Mouse (Mus musculus) MEL (cell line): ENCODE data around the gene Zbtb46. TPM values are rescaled to one million over a fixed set of nuclear protein-coding genes. Genes with fewer than 3 reads are reported as not detected.

ENCODE experiments used
- DNase-seq: peaks from one replicate; pipeline ENCODE4 v3.0.0; 2011; ENCODE audit warnings: low read depth, low spot score
- H3K27ac ChIP-seq: 2 replicates; pipeline ENCODE4 v1.5.1; 2012; ENCODE audit warnings: low read depth, mild to moderate bottlenecking, control low read depth, low read length, moderate library complexity; ENCODE audit not compliant: control insufficient read depth
- H3K27me3 ChIP-seq, 2 experiments: fragments of 150-350 bp in 1 of 2; sonication (generic) in 1 of 2; 2 replicates each; pipeline ENCODE4 v1.6.1; 2012; ENCODE audit warnings: low read length in 2 of 2, mild to moderate bottlenecking in 2 of 2, improper control_type of control experiment in 1 of 2, moderate library complexity in 1 of 2; ENCODE audit not compliant: insufficient read depth in 2 of 2, control insufficient read depth in 1 of 2
- H3K36me3 ChIP-seq, 2 experiments: 2 replicates each; pipeline ENCODE4 v1.6.1; 2012 to 2014; ENCODE audit warnings: low read length in 2 of 2, improper control_type of control experiment in 1 of 2, inconsistent platforms in 1 of 2, mild to moderate bottlenecking in 1 of 2; ENCODE audit not compliant: insufficient read depth in 2 of 2, control insufficient read depth in 1 of 2
- H3K4me1 ChIP-seq, 2 experiments: fragments of 150-350 bp in 1 of 2; sonication (generic) in 1 of 2; 2 replicates each; pipeline ENCODE4 v1.6.1; 2012; ENCODE audit warnings: low read length in 2 of 2, improper control_type of control experiment in 1 of 2, mild to moderate bottlenecking in 1 of 2; ENCODE audit not compliant: insufficient read depth in 2 of 2, control insufficient read depth in 1 of 2
- H3K4me3 ChIP-seq, 2 experiments: fragments of 150-350 bp in 1 of 2; sonication (generic) in 1 of 2; 2 replicates each; pipeline ENCODE4 v1.5.1; 2012; ENCODE audit warnings: low read depth in 2 of 2, low read length in 2 of 2, mild to moderate bottlenecking in 2 of 2, moderate library complexity in 2 of 2, control low read depth in 1 of 2, improper control_type of control experiment in 1 of 2; ENCODE audit not compliant: control insufficient read depth in 1 of 2, insufficient read depth in 1 of 2
- H3K79me2 ChIP-seq: 2 replicates; pipeline ENCODE4 v1.6.1; 2012; ENCODE audit warnings: mild to moderate bottlenecking, low read length, moderate library complexity; ENCODE audit not compliant: control insufficient read depth, poor library complexity, insufficient read depth
- H3K9ac ChIP-seq: 2 replicates; pipeline ENCODE4 v1.6.1; 2012; ENCODE audit warnings: low read depth, mild to moderate bottlenecking, control low read depth, low read length, moderate library complexity; ENCODE audit not compliant: control insufficient read depth, poor library complexity, severe bottlenecking
- H3K9me3 ChIP-seq: fragments of 150-350 bp; sonication (generic); replicated peaks from 2 replicates; pipeline ENCODE4 v1.6.1; 2012; ENCODE audit warnings: mild to moderate bottlenecking, low read length, improper control_type of control experiment, moderate library complexity; ENCODE audit not compliant: insufficient read depth
- CTCF ChIP-seq, 3 experiments: IDR thresholded peaks in 2 of 3; conservative IDR thresholded peaks in 1 of 3; 2 replicates each; pipeline ENCODE4 v1.5.1; 2011 to 2012; ENCODE audit warnings: low read length in 3 of 3, low read depth in 2 of 3, mild to moderate bottlenecking in 2 of 3, improper control_type of control experiment in 1 of 3, inconsistent platforms in 1 of 3, mixed read lengths in 1 of 3, moderate library complexity in 1 of 3; ENCODE audit not compliant: control insufficient read depth in 1 of 3, insufficient read depth in 1 of 3, poor library complexity in 1 of 3, severe bottlenecking in 1 of 3
- MAFK ChIP-seq: IDR thresholded peaks from 2 replicates; pipeline ENCODE4 v1.6.1; 2011; ENCODE audit warnings: low read depth, mild to moderate bottlenecking, low read length, improper control_type of control experiment, borderline replicate concordance
- MAZ ChIP-seq: IDR thresholded peaks from 2 replicates; pipeline ENCODE4 v1.6.1; 2012; ENCODE audit warnings: low read depth, mild to moderate bottlenecking, inconsistent platforms, low read length, improper control_type of control experiment
- MXI1 ChIP-seq: IDR thresholded peaks from 2 replicates; pipeline ENCODE4 v1.6.1; 2011; ENCODE audit warnings: mild to moderate bottlenecking, low read depth, low read length, improper control_type of control experiment
- POLR2A ChIP-seq, 2 experiments: IDR thresholded peaks; 2 replicates each; pipeline ENCODE4 v1.6.1; 2011 to 2012; ENCODE audit warnings: low read length in 2 of 2, mild to moderate bottlenecking in 2 of 2, control low read depth in 1 of 2, improper control_type of control experiment in 1 of 2, low read depth in 1 of 2, moderate library complexity in 1 of 2; ENCODE audit not compliant: control insufficient read depth in 1 of 2, insufficient read depth in 1 of 2, poor library complexity in 1 of 2
- TBP ChIP-seq: IDR thresholded peaks from 2 replicates; pipeline ENCODE4 v1.8.0; 2011; ENCODE audit warnings: low read depth, low read length, improper control_type of control experiment
- polyA plus RNA-seq, 2 experiments: library from polyadenylated mRNA; stranded (reverse) in 1 of 2; unstranded in 1 of 2; fragments of >175 nt in 1 of 2; fragments of >200 nt in 1 of 2; gene quantifications; 2 replicates each; pipeline versions ENCODE4 v1.2.1 to v1.2.4; 2012; ENCODE audit warnings: low replicate concordance in 2 of 2, low read depth in 1 of 2; ENCODE audit not compliant: insufficient read length in 2 of 2, insufficient read depth in 1 of 2, missing spikeins in 1 of 2
- total RNA-seq: library from RNA; depleted of rRNA; stranded (reverse); fragments of 300-350 nt; gene quantifications from 2 replicates; pipeline ENCODE4 v1.2.3, GENCODE M21; 2012

Gene Zbtb46
- total and polyA plus RNA-seq, 3 experiments, result 0.23 to 0.64 TPM; not detected in 1

- no peak overlapping the region for H3K27ac ChIP-seq
- no peak for DNase-seq
- H3K36me3 ChIP-seq, result no peaks in the 10 kb centered on the region
- TF ChIP-seq TBP, result no peak
- TF ChIP-seq MXI1, result no peak
- no peak for TF ChIP-seq MAZ
- H3K9ac ChIP-seq, result no peak overlapping the region
- no peaks in the 10 kb centered on the region for H3K4me1 ChIP-seq
- peaks cover 18 to 35% of the 10 kb centered on the region in 2 experiments for H3K27me3 ChIP-seq
- H3K4me3 ChIP-seq, result no peak overlapping the region
- no peaks in the 10 kb centered on the region for H3K9me3 ChIP-seq
- H3K79me2 ChIP-seq, result no peaks in the 10 kb centered on the region
Measured at GRCm38 (mm10) chr2:181461536-181462100, 2.4 kb upstream of the Zbtb46 start.

- Histone ChIP-seq H3K36me3 (no peaks in the 10 kb centered on the region), H3K4me3 (peak overlapping the region; percentile 30 to 47; a peak in 2 of 4 replicates), H3K27ac (no peak overlapping the region), H3K27me3 (peaks cover 12 to 23% of the 10 kb centered on the region in 2 experiments), H3K9ac (peak overlapping the region; percentile 39; the same call in 1 of the 2 replicates), H3K9me3 (no peaks in the 10 kb centered on the region), H3K79me2 (no peaks in the 10 kb centered on the region), H3K4me1 (no peaks in the 10 kb centered on the region)
- DNase-seq, result peak; percentile 17
- TF ChIP-seq MXI1 (no peak), POLR2A (IDR thresholded peaks at IDR 0.05; ENCODE audit: control insufficient read depth in 1 of 2, insufficient read depth in 1 of 2, low read depth in 1 of 2, low read length in 2 of 2, poor library complexity in 1 of 2) (0 out of 4 replicates have a peak, but pooled peaks of 1 of the 2 experiments have one; percentile 4)
Measured at GRCm38 (mm10) chr2:181459673-181460621, 721 bp upstream of the Zbtb46 start.

GRCm38 (mm10) chr2:181458411-181459152, 644 bp downstream of the Zbtb46 start:
- DNase-seq, result no peak
- Histone ChIP-seq H3K27me3 (peaks cover 12 to 26% of the 10 kb centered on the region in 2 experiments), H3K9ac (peak overlapping the region; percentile 61), H3K4me3 (peak overlapping the region; percentile 60 to 64), H3K27ac (no peak overlapping the region), H3K4me1 (no peaks in the 10 kb centered on the region), H3K36me3 (no peaks in the 10 kb centered on the region), H3K79me2 (no peaks in the 10 kb centered on the region), H3K9me3 (no peaks in the 10 kb centered on the region)
- TF ChIP-seq MAFK (no peak), CTCF (IDR thresholded peaks at IDR 0.05 in 2 of 3, conservative IDR thresholded peaks at IDR 0.05 in 1 of 3; ENCODE audit: control insufficient read depth in 1 of 3, insufficient read depth in 1 of 3, low read depth in 2 of 3, low read length in 3 of 3, poor library complexity in 1 of 3, severe bottlenecking in 1 of 3) (peak in 1 of 3 experiments; percentile 28; a peak in 1 of 6 replicates)
